Comparison of ENCODE assay signal across 31 mouse cellular contexts in genomic region chr4:49023221-49023620, GRCm38 (mm10). TPM values are rescaled to one million over a fixed set of nuclear protein-coding genes. Genes with fewer than 3 reads are reported as not detected.
DNase-seq lines count a peak whose midpoint lies in the region; ATAC-seq and TF ChIP-seq lines count a peak whose summit lies in the region.
"Had no signal": no experiment of that assay in that cellular context is flagged by ENCODE, and none has a peak within 500 bp of the region (broad histone marks: within the 10 kb centered on the region; RNA-seq: fewer than 3 reads in every experiment).

No protein-coding gene starts in this region.

- no peak for ATAC-seq in forebrain, embryonic 14.5 days
- ATAC-seq in forebrain, embryonic 12.5 days (ENCODE audit: low FRiP score): no peak
- no peak for ATAC-seq in stomach, postnatal 0 days (ENCODE audit: low FRiP score, low TSS enrichment)
- ATAC-seq: activated CD4-positive, CD25-positive, alpha-beta regulatory T cell, adult 4 months; CD4-positive, CD25-positive, alpha-beta regulatory T cell, adult 4 months; forebrain, embryonic 13.5 days; forebrain, embryonic 16.5 days; Patski had no signal

- no peaks in the 10 kb centered on the region for H3K36me3 ChIP-seq in forebrain, embryonic 14.5 days (ENCODE audit: control insufficient read depth, insufficient read depth, low read length)
- H3K36me3 ChIP-seq in forebrain, embryonic 12.5 days (replicated peaks): no peaks in the 10 kb centered on the region
- H3K36me3 ChIP-seq in stomach, postnatal 0 days (ENCODE audit: control insufficient read depth, insufficient read depth, low read length): no peaks in the 10 kb centered on the region
- H3K36me3 ChIP-seq: embryonic facial prominence, embryonic 13.5 days; embryonic facial prominence, embryonic 15.5 days; forebrain, embryonic 10.5 days; G1E had no signal

- peak; percentile 11 for DNase-seq in forebrain, embryonic 14.5 days (ENCODE audit: low spot score)
- DNase-seq in layer of hippocampus, adult 18-20 months (ENCODE audit: low spot score in 2 of 2): peak; percentile 11 to 61
- no peak for DNase-seq in layer of hippocampus, postnatal 25 days (ENCODE audit: extremely low spot score in 1 of 2, low spot score in 1 of 2)
- DNase-seq in layer of hippocampus, adult 8-10 months (ENCODE audit: low spot score in 2 of 2): peak; percentile 17 to 23
- no peak for DNase-seq in layer of hippocampus, adult 9-10 months (ENCODE audit: low spot score)
- peak; percentile 18 to 69 for DNase-seq in layer of hippocampus, postnatal 14 days (ENCODE audit: low spot score in 2 of 2)
- no peak for DNase-seq in stomach, postnatal 0 days (ENCODE audit: low spot score)
- DNase-seq: adrenal gland, adult 8-10 months; adrenal gland, postnatal 14 days; adrenal gland, postnatal 36 days; B cell, adult 2 months; cerebellum, adult 11 months; cerebellum, adult 18-20 months; cerebellum, adult 8-10 months; cerebellum, adult 9-11 months; cerebellum, postnatal 14 days; cerebellum, postnatal 36 days; embryo, embryonic 11 days had no signal

- no peaks in the 10 kb centered on the region for H3K9me3 ChIP-seq in forebrain, embryonic 14.5 days (replicated peaks; ENCODE audit: control insufficient read depth, low read length)
- H3K9me3 ChIP-seq in forebrain, embryonic 12.5 days: no peaks in the 10 kb centered on the region
- H3K9me3 ChIP-seq in stomach, postnatal 0 days (ENCODE audit: control insufficient read depth, low read length): no peaks in the 10 kb centered on the region
- H3K9me3 ChIP-seq: embryonic facial prominence, embryonic 13.5 days; embryonic facial prominence, embryonic 15.5 days; forebrain, embryonic 10.5 days; forebrain, embryonic 13.5 days had no signal

- no peak overlapping the region for H3K27ac ChIP-seq in forebrain, embryonic 14.5 days (ENCODE audit: low read depth, low read length)
- H3K27ac ChIP-seq in forebrain, embryonic 12.5 days: no peak overlapping the region
- H3K27ac ChIP-seq in stomach, postnatal 0 days (replicated peaks): no peak overlapping the region
- H3K27ac ChIP-seq: embryonic facial prominence, embryonic 13.5 days; embryonic facial prominence, embryonic 15.5 days; forebrain, embryonic 10.5 days; forebrain, embryonic 13.5 days had no signal

- H3K4me1 ChIP-seq in forebrain, embryonic 14.5 days (ENCODE audit: control insufficient read depth, insufficient read depth, low read length): no peaks in the 10 kb centered on the region
- no peaks in the 10 kb centered on the region for H3K4me1 ChIP-seq in forebrain, embryonic 12.5 days
- no peaks in the 10 kb centered on the region for H3K4me1 ChIP-seq in stomach, postnatal 0 days (replicated peaks; ENCODE audit: control insufficient read depth, insufficient read depth)
- H3K4me1 ChIP-seq: embryonic facial prominence, embryonic 13.5 days; embryonic facial prominence, embryonic 15.5 days; forebrain, embryonic 10.5 days; forebrain, embryonic 13.5 days had no signal

- 91% methylated on average over 1 of the region's 1 CpGs for WGBS in forebrain, embryonic 14.5 days
- WGBS in forebrain, embryonic 12.5 days: 86% methylated on average over 1 of the region's 1 CpGs
- WGBS in stomach, postnatal 0 days: 81% methylated on average over 1 of the region's 1 CpGs

- H3K4me3 ChIP-seq in forebrain, embryonic 14.5 days (ENCODE audit: low read depth, low read length): no peak overlapping the region
- no peak overlapping the region for H3K4me3 ChIP-seq in forebrain, embryonic 12.5 days (replicated peaks)
- no peak overlapping the region for H3K4me3 ChIP-seq in stomach, postnatal 0 days (ENCODE audit: low read depth, low read length)
- H3K4me3 ChIP-seq: embryonic facial prominence, embryonic 13.5 days; embryonic facial prominence, embryonic 15.5 days; erythroblast, embryonic 14.5 days; forebrain, embryonic 10.5 days; forebrain, embryonic 13.5 days had no signal

- H3K9ac ChIP-seq in forebrain, embryonic 14.5 days (ENCODE audit: low read length): no peak overlapping the region
- H3K9ac ChIP-seq in forebrain, embryonic 12.5 days: no peak overlapping the region
- H3K9ac ChIP-seq in stomach, postnatal 0 days (ENCODE audit: low read length): no peak overlapping the region
- H3K9ac ChIP-seq: embryonic facial prominence, embryonic 13.5 days; embryonic facial prominence, embryonic 15.5 days; forebrain, embryonic 13.5 days had no signal

- no peak for TF ChIP-seq CTCF in stomach, postnatal 0 days (IDR thresholded peaks at IDR 0.05; ENCODE audit: low read depth)

- no peaks in the 10 kb centered on the region for H3K27me3 ChIP-seq in forebrain, embryonic 14.5 days (replicated peaks; ENCODE audit: control insufficient read depth, insufficient read depth, low read length)
- H3K27me3 ChIP-seq in forebrain, embryonic 12.5 days: no peaks in the 10 kb centered on the region
- no peaks in the 10 kb centered on the region for H3K27me3 ChIP-seq in stomach, postnatal 0 days (ENCODE audit: control insufficient read depth, insufficient read depth, low read length)
- H3K27me3 ChIP-seq: CH12.LX; embryonic facial prominence, embryonic 13.5 days; embryonic facial prominence, embryonic 15.5 days; forebrain, embryonic 13.5 days; Patski had no signal

- no peak for TF ChIP-seq EP300 in stomach, postnatal 0 days (optimal IDR thresholded peaks at IDR 0.05)

- H3K4me2 ChIP-seq in forebrain, embryonic 14.5 days (ENCODE audit: low read length): no peak overlapping the region
- H3K4me2 ChIP-seq in forebrain, embryonic 12.5 days: no peak overlapping the region
- no peak overlapping the region for H3K4me2 ChIP-seq in stomach, postnatal 0 days (replicated peaks; ENCODE audit: low read depth)
- H3K4me2 ChIP-seq: embryonic facial prominence, embryonic 13.5 days; embryonic facial prominence, embryonic 15.5 days; forebrain, embryonic 13.5 days had no signal

RNA-seq across cellular contexts. Expression of gene Plppr1, which starts 35.9 kb away (rescaled TPM):
- 41.7 and 52.0 TPM in 2 replicates for polyA plus RNA-seq in forebrain, embryonic 14.5 days (2014; fragmentation: Nextera tagmentation; extraction: Ambion mirVana)
- polyA plus RNA-seq in forebrain, embryonic 12.5 days (2016; fragmentation: Nextera tagmentation; extraction: Ambion mirVana): 19.9 and 20.4 TPM in 2 replicates
- total RNA-seq in layer of hippocampus, adult 18-20 months (2021): 1 to 10 TPM; 7.2 to 7.8 TPM
- 10 to 100 TPM; 12.6 to 13.2 TPM for total RNA-seq in layer of hippocampus, postnatal 25 days (2021)
- 1 to 10 TPM; 6.3 to 7.8 (median 7.3) TPM for total RNA-seq in layer of hippocampus, adult 8-10 months (2022)
- total RNA-seq in layer of hippocampus, postnatal 14 days (2021): 10 to 100 TPM; 23.0 to 23.5 TPM
- polyA plus RNA-seq in stomach, postnatal 0 days (2015; fragmentation: Nextera tagmentation; extraction: Ambion mirVana): 0.22 and 0.29 TPM in 2 replicates
- total RNA-seq: CH12.LX; common myeloid progenitor, adult 5-6 weeks had no signal
- polyA plus RNA-seq: erythroblast, embryonic 14.5 days; G1E had no signal

Comparison
In these comparisons a context has a peak if more than half of its experiments do, and no peak if none do; other contexts are left out.
1. DNase-seq: peak in forebrain, embryonic 14.5 days (single experiment), layer of hippocampus, adult 18-20 months (2 of 2), layer of hippocampus, adult 8-10 months (2 of 2) and layer of hippocampus, postnatal 14 days (2 of 2); none in layer of hippocampus, postnatal 25 days (0 of 2), layer of hippocampus, adult 9-10 months (single experiment) and stomach, postnatal 0 days (single experiment).